Mouse (Mus musculus) kidney, adult 11 months (tissue): ENCODE results near the gene Esam.

ENCODE experiments used
- DNase-seq: peaks from one replicate; pipeline ENCODE4 v3.0.0; 2022

The Esam gene

GRCm38 (mm10) chr9:37556366-37556765 is 28.5 kb downstream of the Esam start:
- no peak for DNase-seq

- DNase-seq, result no peak
These were observed 32.7 kb downstream of the Esam start for GRCm38 (mm10) chr9:37560617-37561016.

- no peak for DNase-seq
These were observed 35.9 kb downstream of the Esam start for GRCm38 (mm10) chr9:37563805-37564204.

- DNase-seq, result no peak
These were observed 39.1 kb downstream of the Esam start for GRCm38 (mm10) chr9:37567019-37567418.

GRCm38 (mm10) chr9:37567454-37567853 is 39.6 kb downstream of the Esam start:
- no peak for DNase-seq

- peak; percentile 16 for DNase-seq
These were observed 40.2 kb downstream of the Esam start for GRCm38 (mm10) chr9:37567892-37568604.

- DNase-seq, result peak; percentile 33
These were observed 40.8 kb downstream of the Esam start for GRCm38 (mm10) chr9:37568605-37569214.

- DNase-seq, result peak; percentile 6
These were observed 41.5 kb downstream of the Esam start for GRCm38 (mm10) chr9:37569231-37569835.

- no peak for DNase-seq
These were observed 44.5 kb downstream of the Esam start for GRCm38 (mm10) chr9:37572204-37572876.

- DNase-seq, result no peak
These were observed 48.6 kb downstream of the Esam start for GRCm38 (mm10) chr9:37576436-37576930.

GRCm38 (mm10) chr9:37583594-37583993 is 55.7 kb downstream of the Esam start:
- DNase-seq, result no peak

- no peak for DNase-seq
These were observed 58.8 kb downstream of the Esam start for GRCm38 (mm10) chr9:37586718-37587117.
